Mouse (Mus musculus): ENCODE measurements around the gene Ahcyl1. TPM values are rescaled to one million over a fixed set of nuclear protein-coding genes. Genes with fewer than 3 reads are reported as not detected.
"Not testable (repeated sequence)": the region's sequence is repeated elsewhere in the genome, so short reads cannot be mapped to it uniquely, and the experiment has no call there.

Gene Ahcyl1
- polyA plus RNA-seq, 1 experiment, result 321 TPM

DNA sequence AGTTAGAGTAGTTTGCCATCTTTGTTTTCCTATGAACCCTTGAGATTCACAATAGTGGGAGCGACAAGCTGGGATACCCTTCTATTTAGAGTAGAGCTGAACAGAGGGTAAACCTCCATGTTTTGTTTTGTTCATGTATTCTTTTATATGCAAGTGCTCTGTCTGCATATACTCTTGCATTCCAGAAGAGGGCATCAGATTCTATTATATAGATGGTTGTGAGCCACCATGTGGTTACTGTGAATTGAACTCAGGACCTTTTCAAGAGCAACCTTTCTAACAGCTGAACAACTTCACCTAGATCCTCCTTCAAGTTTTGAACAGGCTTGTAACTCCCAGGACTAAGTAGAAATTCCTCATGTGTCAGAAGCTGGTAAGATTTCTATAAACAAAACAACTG, 37.4 kb downstream of the Ahcyl1 start:
- no peak for DNase-seq (ENCODE audit: extremely low spot score in 1 of 2, low spot score in 1 of 2)

DNA sequence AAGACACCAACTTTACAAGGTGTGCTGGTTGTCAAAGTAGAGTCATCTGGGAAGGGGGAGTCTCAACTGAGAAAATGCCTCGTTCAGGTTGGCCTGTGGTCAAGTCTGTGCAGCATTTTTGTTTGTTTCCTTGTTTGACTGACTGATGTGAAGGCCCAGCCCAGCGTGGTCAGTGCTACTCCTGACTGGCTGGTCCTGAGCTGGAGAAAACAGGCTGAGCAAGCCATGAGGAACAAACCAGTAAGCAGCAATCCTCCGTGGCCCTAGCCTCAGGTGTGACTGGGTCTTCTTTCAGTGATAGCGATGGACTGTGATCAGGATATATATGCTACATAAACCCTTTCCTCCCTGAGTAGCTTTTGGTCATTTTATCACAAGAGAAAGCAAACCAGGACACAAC, 39.5 kb downstream of the Ahcyl1 start:
- no peak for DNase-seq (ENCODE audit: extremely low spot score in 1 of 2, low spot score in 1 of 2)

DNA sequence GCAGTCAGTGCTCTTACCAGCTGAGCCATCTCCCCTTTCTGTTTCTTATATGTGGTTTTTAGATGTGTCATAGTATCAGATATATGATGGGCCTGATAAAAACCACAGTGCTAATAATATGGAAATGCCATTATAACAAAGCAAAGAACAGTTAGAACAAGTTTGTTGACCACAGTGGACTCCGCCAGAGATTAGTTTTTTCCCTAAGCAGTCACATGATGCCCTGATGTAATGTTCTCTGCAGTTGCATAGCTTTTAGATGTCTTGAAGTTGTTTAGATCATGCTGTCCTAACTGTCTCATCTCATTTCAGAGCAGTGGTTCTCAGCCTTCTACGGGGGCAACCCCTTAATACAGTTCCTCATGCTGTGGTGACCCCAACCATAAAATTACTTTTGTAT, 40.2 kb downstream of the Ahcyl1 start:
- DNase-seq (ENCODE audit: extremely low spot score in 1 of 2, low spot score in 1 of 2), result no peak

DNA sequence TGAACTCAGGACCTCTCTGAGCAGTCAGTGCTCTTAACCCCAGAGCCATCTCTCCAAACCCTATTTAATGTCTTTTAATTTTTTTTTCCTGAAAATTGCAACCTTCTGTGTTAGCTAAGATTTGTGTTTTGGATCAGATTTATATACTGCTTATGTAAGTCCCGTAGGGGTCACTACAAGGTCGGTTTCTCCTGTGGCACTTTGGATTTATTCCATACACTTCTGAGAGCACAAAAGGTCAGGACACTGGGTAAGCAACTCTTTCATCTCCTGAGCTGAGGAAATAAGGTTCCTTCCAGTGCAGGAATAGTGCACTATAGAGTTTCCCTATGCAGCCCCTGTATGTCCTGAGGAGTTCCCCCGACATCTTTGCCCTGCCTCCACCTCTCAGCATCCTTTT, 40.9 kb downstream of the Ahcyl1 start:
- no peak for DNase-seq (ENCODE audit: extremely low spot score in 1 of 2, low spot score in 1 of 2)

DNA sequence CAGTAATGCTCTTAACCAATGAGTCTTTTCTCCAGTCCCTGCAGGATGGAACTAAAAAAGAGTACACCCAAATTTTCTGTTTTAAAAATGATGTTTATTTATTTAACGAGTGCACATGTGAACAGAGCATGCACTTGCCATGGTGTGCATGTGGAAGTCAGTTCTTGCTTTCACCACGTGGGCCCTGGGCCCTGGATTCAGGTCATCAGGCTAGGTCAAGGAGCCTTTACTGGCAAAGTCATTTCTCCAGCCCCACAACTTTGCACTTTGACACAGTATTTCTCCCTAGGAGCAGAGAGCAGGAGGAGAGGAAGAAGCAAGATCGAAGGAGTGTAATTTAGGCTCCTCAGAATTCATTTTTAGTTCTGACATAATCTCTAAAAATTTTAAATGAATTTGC, 41.5 kb downstream of the Ahcyl1 start:
- DNase-seq (ENCODE audit: extremely low spot score in 1 of 2, low spot score in 1 of 2), result no peak

DNA sequence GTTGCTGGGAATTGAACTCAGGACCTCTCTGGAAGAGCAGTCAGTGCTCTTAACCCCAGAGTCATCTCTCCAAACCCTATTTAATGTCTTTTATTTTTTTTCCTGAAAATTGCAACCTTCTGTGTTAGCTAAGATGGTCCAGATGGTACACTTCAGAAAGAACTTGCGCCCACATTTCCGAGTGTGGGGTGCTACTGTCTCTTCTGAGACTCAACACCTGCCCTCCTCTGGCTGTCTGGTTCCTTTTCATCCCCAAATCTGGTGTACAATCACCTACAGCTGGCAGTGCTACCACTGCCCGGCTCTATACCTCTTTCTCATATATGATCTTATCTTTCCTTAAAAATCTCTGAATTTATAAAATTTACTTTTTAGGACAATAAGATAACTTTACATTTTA, 43.4 kb downstream of the Ahcyl1 start:
- no peak for DNase-seq (ENCODE audit: extremely low spot score in 1 of 2, low spot score in 1 of 2)

DNA sequence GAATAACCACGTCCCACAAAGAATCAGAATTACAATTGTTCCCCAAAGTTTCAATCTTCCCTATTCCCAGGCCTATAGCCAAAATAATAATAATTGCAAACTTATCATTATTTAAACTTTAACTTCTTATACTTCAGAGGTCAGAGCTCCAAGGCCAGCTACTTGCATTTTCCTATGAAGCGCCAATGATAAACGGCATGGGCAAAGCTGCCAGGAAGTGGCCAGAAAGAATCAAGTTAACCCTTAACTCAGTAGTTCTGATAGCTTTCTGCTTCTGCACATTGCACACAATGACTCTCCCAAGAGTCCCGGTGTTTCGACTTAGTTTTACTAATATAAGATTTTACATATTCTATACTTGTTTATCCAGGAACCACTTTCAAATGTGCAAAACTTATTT, 46.1 kb downstream of the Ahcyl1 start:
- not testable (repeated sequence) for DNase-seq (ENCODE audit: extremely low spot score in 1 of 2, low spot score in 1 of 2)

DNA sequence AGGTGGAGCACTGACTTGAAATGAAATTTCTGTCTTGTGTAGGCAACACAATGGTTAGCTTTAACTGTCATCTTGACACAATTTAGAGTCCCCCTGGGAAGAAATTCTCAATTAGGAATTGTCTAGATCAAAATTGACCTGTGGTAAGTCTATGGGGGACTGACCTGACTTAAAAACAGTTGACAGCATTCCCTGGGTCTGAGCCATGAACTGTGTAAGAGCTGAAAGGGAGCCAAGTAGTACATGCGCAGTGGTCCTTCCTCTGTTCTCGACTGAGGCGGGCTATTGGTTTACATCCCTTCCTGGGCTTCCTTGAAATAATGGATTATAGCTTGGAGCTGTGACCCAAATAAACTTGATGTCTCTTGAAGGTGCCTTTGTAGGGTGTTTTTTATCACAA, 49.4 kb downstream of the Ahcyl1 start:
- no peak for DNase-seq (ENCODE audit: extremely low spot score in 1 of 2, low spot score in 1 of 2)

DNA sequence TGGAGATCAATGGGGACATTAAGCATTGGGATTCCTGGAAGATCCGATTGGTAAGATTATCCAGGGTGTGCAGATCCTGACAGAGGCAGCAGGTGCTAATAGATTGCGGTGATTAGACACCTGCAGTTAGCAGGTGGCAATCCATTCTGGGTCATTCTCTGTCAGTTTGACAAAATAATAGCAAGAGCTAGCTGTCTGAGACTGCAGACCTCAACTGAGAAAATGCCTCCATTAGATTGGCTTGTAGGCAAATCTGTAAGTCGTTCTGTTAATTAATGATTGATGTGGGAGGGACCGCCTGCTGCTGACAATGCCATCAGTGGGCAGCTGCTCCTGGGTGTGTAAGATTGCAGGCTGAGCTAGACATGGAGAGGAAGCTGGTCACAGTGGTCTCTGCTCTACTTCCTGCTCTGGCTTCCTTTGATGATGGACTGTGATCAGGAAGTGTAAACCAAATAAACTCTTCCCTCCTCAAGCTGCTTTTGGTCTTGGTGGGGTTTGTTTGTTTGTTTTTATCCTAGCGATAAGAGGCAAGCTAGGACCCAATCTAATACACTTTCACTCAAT, 58.7 kb downstream of the Ahcyl1 start:
- no peak for DNase-seq (ENCODE audit: extremely low spot score in 1 of 2, low spot score in 1 of 2)

DNA sequence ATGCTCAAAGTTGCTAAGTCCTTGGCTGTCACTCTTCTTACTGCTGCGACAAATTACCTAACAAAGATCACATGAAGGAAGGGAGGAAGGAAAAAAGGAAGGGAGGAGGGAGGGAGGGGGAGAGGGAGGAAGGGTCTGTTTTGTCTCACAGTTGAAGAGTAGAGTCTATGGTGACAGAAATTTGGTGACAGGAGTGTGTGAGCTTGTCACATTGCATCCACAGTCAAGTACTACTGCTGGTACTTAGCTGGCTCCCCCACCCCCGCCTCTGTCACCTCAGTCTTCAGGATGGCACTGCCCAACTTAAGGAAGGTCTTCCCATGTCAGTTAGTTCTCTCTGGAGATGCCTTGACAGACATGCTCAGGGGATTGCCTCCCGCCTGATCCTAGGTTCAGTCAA, 60.1 kb downstream of the Ahcyl1 start:
- no peak for DNase-seq (ENCODE audit: extremely low spot score in 1 of 2, low spot score in 1 of 2)

DNA sequence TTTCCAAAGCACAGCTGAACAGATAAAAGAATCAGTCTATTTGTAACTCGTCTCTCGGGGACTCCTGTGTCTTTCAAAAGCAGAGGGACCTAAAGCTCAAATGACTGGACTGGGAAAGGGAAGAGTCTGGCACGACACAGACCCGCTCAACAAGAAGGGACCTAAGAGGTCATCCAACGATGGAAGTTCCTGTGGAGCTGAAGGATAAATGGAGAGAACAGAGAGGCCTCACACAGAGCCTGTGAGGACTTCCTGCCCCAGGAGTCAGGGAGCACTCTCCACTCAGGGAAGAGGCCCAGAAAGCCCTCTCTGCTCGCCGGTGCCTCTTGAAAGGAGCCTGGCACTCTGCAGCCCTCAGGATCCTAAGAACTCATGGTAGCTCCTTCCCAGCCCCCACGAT, 60.5 kb downstream of the Ahcyl1 start:
- no peak for DNase-seq (ENCODE audit: extremely low spot score in 1 of 2, low spot score in 1 of 2)

DNA sequence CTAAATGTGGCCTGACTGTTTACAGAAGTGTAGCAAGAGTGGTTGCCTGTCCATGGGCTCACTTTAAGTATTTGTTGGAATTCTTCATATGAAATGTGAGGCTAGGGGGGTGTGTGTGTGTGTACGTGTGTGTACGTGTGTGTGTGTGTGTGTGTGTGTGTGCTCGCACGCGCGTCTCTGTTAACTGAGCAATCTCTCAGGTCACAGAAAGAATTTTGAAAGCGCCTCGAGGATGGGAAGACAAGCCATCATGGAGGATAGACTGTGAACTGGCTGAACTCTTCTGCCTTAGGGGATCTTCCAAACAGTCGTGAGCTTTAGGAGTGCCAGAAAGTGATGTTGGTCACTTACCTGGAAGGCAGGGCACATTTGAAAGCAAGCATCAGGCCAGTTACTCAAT, 62.5 kb downstream of the Ahcyl1 start:
- DNase-seq (ENCODE audit: extremely low spot score in 1 of 2, low spot score in 1 of 2), result no peak

DNA sequence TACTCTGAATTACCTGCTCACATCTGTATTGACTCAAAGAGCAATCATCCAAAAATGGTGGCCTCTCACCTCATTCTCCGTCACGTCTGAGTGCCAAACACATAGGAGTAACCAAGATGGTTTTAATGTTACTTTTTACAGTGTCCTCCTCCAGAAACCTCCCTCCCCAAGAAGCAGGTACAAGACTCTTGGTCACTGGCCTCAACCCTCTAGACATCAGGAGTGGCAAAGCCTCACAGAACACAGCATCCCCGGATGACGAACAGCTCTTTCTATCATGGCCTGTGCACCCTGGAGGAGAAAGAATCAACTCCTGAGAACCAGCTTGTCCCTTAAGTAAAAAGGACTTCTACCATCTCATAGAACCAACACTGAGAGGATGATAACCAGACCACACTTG, 63.6 kb downstream of the Ahcyl1 start:
- DNase-seq (ENCODE audit: extremely low spot score in 1 of 2, low spot score in 1 of 2), result no peak

DNA sequence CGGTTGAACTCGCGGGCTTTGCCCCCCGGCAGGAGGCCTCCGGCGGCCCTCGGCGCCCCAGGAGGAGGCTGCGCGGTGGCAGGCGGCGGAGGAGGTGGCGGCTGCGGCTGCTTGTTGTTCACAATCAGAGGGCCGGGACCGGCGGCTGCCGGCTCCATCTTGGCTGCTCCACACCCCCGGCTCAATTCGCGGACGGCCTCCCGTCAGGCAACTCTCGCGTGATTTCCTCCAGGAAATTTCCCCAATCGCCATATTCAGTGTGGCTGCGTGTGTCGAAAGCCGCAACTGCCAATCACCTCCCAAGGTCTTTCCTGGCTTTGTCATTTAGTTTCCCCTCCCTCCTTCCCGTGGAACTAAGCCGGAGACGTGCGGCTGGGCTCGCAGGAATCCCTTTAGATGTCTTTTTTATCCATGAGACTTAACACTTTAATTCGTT, 64.8 kb downstream of the Ahcyl1 start, which contains the start of gene Strip1:
Gene Strip1 (minus strand): TSS at position 172 of the 436 bp plus-strand sequence.
- peak; percentile 93 to 96 for DNase-seq (ENCODE audit: extremely low spot score in 1 of 2, low spot score in 1 of 2)

DNA sequence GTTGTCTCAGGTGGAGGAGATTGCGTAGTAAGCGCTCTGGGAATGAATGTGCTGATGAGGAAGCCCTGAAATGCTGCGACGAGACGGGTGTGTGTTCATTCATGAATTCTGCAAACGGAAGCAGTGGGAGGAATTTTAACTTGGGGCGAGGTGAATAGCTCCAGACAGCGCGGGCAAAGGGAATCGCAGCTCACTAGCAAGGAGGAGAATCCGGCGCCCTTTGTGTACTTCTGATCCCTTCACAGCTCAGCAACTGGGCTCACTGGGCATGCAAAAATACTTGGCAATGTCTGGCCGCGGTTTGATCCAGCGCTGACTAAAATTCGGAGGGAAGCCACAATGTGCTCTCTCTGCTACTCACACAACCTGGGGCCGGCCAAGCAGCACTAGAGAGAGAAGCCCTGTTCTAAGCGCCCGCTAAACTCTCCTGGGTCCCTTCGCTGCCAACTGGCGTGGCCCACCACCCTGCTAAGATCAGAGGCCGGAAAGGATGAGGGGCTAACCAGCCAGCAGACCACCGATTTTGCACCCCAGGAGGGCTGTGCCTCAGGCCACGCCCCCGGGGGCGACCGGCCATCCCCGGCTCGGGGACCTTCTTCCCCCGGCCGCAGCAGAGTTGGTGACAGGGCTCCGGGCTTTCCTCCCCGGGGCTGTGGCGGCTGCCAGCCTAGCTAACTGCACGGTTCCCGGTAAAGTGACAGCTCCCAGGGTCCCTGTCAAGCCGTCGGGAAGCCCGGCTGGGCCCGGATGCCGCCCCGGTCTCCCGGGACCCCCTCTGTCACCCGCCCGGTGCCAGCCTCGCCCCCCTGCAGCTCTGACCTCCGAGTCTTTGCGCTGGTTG, 65.5 kb downstream of the Ahcyl1 start, which contains the start of gene Gm10961:
Gene Gm10961 (plus strand): TSS at position 641 of the 841 bp plus-strand sequence.
- DNase-seq (ENCODE audit: extremely low spot score in 1 of 2, low spot score in 1 of 2), result peak in 1 of 2 experiments; percentile 78

DNA sequence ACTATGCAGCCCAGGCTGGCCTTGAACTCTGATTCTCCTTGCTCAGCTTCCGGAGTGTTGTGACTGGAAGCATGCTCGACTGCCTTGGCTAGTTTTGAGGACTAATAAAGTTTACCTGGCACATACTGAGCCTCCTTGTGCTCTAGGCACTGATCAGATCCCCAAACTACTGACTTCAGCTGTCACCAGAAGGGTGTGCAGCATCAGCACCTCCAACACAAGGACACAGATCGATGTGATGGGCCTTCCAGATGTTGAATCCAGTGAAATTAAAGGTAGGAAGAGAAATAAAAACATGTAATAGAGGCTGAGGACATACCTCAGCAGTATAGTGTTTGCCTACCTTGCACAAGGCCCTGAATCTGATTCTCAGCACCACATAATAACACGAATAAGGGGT, 66.9 kb downstream of the Ahcyl1 start:
- DNase-seq (ENCODE audit: extremely low spot score in 1 of 2, low spot score in 1 of 2), result no peak

DNA sequence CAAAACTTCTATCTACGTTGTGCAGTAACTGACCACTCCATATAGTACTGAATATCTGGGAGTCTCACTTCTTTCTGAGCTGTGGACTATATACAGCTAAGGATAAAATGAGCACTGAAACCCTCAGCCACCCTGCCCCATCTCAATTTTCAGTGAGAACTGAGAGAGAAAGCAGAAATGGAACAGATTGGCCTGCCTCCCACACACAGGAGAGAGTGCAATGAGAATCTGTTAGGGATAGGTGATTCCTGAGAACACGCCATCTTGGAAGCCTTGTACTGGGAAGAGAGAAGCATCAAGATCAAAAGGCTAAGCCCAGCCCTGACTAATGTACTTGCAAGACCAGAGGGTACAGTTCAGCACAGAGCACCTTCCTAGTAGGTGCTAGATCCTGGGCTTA, 67.8 kb downstream of the Ahcyl1 start:
- DNase-seq (ENCODE audit: extremely low spot score in 1 of 2, low spot score in 1 of 2), result peak in 1 of 2 experiments; percentile 56

DNA sequence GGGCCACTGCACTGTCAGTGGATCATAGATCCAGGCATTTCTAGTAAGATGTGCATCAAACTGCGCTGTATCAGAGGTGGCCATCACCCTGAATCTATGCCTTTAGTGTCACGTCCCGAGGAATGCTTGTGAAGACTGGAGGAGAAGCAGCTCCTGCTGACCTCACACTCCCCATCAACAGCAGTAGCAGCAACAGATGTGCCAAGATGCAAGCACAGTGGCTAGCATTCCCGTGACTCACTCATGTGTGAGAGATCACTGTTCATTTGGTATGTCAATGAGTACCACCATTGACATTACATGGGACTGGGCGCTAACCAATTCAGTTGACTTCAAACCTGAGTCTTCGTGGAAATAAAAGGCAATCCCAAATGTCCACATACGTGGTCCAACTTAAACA, 68.7 kb downstream of the Ahcyl1 start:
- DNase-seq (ENCODE audit: extremely low spot score in 1 of 2, low spot score in 1 of 2), result no peak

DNA sequence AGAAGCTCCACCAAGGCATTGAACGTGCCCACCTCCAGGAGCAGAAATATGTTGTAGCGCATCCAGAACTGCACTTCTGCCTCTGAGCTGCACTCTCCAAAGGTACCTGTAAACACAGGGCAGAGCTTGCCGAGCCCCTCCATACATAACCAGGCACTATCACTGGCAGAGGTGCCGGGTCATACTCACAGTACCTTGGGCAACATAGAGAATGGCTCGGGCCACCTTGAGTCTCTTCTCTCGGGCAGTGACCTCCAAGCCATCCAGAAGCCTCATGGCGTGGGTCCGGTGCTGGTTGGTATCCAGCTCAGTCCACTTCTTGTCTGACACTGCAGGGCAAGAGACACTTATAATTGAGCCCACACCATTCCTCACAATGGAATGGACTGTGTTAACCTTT, 69.6 kb downstream of the Ahcyl1 start:
- DNase-seq (ENCODE audit: extremely low spot score in 1 of 2, low spot score in 1 of 2), result no peak

DNA sequence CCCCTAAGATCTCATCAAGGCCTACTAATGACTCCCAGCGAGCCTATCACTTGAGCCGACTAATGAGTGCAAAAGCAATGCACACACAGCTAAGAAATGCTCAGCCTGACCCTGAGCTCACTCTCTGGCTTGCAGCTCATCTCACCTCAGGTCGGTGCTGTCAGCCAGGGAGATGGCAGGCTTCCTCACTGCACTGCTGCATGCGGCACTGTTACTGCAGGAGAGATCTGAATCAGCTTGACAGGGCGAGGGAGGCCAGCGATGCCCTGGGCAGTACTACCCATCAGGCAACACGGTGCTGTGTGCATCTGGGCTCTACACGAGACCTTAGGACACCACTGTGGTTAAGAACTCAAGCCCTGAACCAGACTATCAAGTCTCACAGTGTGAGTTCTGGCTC, 70.8 kb downstream of the Ahcyl1 start:
- no peak for DNase-seq (ENCODE audit: extremely low spot score in 1 of 2, low spot score in 1 of 2)

DNA sequence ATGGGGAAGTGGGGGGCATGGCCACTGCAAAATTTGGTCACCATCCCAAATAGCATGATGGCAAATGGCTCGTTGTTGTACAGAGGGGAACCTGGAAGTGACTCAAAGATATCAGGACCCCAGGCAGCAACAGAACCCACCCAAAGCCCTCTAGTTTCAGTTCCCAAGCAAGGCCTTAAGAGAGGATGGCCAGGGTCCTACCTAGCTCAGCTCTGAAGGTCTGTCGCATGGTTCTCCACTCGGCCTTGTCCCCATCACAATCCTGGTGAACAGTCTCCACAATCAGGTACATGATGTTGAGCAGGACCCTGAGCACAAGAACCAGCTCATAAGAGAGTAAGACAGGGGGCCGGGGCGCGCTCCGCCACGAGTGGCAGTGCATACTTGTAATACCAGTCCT, 71.9 kb downstream of the Ahcyl1 start:
- DNase-seq (ENCODE audit: extremely low spot score in 1 of 2, low spot score in 1 of 2), result no peak

DNA sequence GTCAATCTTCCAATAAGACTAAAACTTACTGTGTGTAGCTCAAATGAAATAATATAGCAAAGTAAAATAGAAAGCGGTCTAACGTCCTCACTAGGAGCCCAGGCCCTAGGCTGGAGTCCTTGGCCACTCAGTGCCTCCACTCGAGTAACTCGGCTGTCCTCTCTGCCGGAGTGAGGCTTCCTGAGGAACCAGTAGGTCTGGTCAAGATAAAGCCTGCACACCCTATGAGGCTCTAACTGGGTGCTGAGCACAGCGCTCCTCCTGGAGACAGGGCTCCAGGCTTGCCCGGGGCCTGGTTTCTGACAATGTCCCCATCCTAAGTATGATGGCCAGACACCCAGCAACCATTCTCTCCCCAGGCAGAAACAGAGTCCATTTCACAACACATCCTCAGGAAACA, 73.8 kb downstream of the Ahcyl1 start:
- no peak for DNase-seq (ENCODE audit: extremely low spot score in 1 of 2, low spot score in 1 of 2)
